Mouse (Mus musculus): ENCODE results near the gene Gm867. TPM values are rescaled to one million over a fixed set of nuclear protein-coding genes. Genes with fewer than 3 reads are reported as not detected.

Gm867 gene
- polyA plus RNA-seq, 1 experiment = 4.5 TPM

DNA sequence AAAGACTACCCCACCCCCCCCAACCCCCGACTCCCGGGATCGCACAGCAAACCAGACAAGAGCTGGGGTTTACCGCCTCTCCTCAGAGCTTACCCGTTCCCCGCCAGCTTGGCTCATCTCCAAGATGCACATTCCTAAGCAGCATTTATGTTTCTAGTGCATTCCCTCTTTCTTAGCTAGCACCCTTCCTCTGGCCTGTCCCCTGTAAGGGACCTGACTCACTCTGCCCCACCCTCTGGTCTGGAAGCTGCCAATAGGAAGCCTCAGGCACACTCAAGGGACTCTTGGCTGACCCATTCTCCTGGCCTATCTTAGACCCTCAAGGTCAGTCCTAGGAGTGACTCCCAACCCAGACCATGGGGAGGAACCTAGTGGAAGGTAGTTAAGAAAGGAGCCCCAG, 10.2 kb downstream of the Gm867 start:
- no peaks in the 10 kb centered on the region for H3K27me3 ChIP-seq (ENCODE audit: control insufficient read depth, insufficient read depth, low read length)
- no peaks in the 10 kb centered on the region for H3K36me3 ChIP-seq (ENCODE audit: control insufficient read depth, insufficient read depth, low read length)
- no peak overlapping the region for H3K27ac ChIP-seq (ENCODE audit: insufficient read depth, low read length)
- H3K4me3 ChIP-seq (ENCODE audit: extremely low read depth, insufficient read depth, insufficient read length) = no peak overlapping the region
- TF ChIP-seq POLR2A (IDR thresholded peaks at IDR 0.05; ENCODE audit: low read depth, low read length) (no peak), CTCF (IDR thresholded peaks at IDR 0.05; ENCODE audit: extremely low read depth, insufficient read depth, insufficient read length, insufficient replicate concordance) (no peak)
- peaks cover 14% of the 10 kb centered on the region for H3K4me1 ChIP-seq (ENCODE audit: control insufficient read depth, insufficient read depth, insufficient read length)
- DNase-seq (ENCODE audit: low read depth in 1 of 2, low spot score in 2 of 2) = no peak
- 62% methylated on average over 6 of the region's 6 CpGs for WGBS

DNA sequence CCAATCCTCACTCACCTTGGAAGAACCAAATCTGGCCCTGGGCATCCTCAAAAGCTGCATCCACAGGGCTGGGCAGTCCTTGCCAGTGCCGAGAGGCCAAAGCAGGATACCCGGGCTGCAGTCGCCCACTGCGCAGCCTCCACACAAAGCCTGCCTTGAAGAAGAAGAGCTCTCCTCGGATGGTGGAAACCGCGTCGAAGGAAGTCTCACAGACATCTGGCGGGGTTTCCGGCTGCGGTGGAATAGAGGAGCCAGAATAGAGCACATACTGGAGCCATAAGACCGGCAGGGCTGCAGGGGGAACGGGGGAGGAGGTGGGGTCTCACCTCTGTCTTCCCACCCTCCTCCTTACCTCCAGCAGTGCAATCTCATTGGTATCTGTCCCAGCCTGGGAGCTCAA, 14.1 kb downstream of the Gm867 start:
- Histone ChIP-seq H3K27ac (ENCODE audit: insufficient read depth, low read length) (no peak overlapping the region), H3K36me3 (ENCODE audit: control insufficient read depth, insufficient read depth, low read length) (no peaks in the 10 kb centered on the region), H3K27me3 (ENCODE audit: control insufficient read depth, insufficient read depth, low read length) (no peaks in the 10 kb centered on the region), H3K4me3 (ENCODE audit: extremely low read depth, insufficient read depth, insufficient read length) (peak overlapping the region; percentile 6; the same call in 1 of the 2 replicates), H3K4me1 (ENCODE audit: control insufficient read depth, insufficient read depth, insufficient read length) (peaks cover under 1% of the 10 kb centered on the region; the same call in 1 of the 2 replicates)
- WGBS = 75% methylated on average over 13 of the region's 13 CpGs
- no peak for DNase-seq (ENCODE audit: low read depth in 1 of 2, low spot score in 2 of 2)
- TF ChIP-seq POLR2A (IDR thresholded peaks at IDR 0.05; ENCODE audit: low read depth, low read length) (no peak), CTCF (IDR thresholded peaks at IDR 0.05; ENCODE audit: extremely low read depth, insufficient read depth, insufficient read length, insufficient replicate concordance) (no peak)

DNA sequence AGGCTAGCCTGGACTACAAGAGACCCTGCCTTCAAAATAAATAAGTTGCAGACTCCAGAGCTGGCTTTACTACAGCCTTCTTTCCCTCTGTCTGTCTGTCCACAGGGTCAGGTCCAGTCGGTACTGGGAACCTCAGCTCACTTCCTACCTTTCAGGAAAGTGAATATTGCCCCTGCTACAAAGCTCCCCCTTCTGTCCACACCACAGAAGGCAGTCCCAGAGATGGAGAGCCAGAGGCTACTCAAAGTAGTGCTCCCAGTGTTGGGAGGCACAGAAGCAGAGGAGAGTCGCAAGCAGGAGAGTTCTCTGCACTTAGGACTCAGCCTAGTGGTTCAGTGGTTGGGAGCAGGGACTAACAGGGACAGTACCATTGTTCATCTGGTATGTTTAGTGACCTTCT, 16.1 kb downstream of the Gm867 start:
- H3K4me1 ChIP-seq (ENCODE audit: control insufficient read depth, insufficient read depth, insufficient read length) = no peaks in the 10 kb centered on the region; the same call in 1 of the 2 replicates
- WGBS = 60% methylated on average over 2 of the region's 2 CpGs

GRCm38 (mm10) chr10:75921726-75922560, 18.5 kb downstream of the Gm867 start:
- no peak for DNase-seq (ENCODE audit: low read depth in 1 of 2, low spot score in 2 of 2)
- Histone ChIP-seq H3K36me3 (ENCODE audit: control insufficient read depth, insufficient read depth, low read length) (no peaks in the 10 kb centered on the region), H3K4me3 (ENCODE audit: extremely low read depth, insufficient read depth, insufficient read length) (peak overlapping the region; percentile 99), H3K27ac (ENCODE audit: insufficient read depth, low read length) (peak overlapping the region; percentile 71), H3K4me1 (ENCODE audit: control insufficient read depth, insufficient read depth, insufficient read length) (no peaks in the 10 kb centered on the region; the same call in 1 of the 2 replicates), H3K27me3 (ENCODE audit: control insufficient read depth, insufficient read depth, low read length) (no peaks in the 10 kb centered on the region)
- 6% methylated on average over 22 of the region's 22 CpGs for WGBS
- TF ChIP-seq POLR2A (IDR thresholded peaks at IDR 0.05; ENCODE audit: low read depth, low read length) = no peak
- TF ChIP-seq CTCF (IDR thresholded peaks at IDR 0.05; ENCODE audit: extremely low read depth, insufficient read depth, insufficient read length, insufficient replicate concordance) = no peak

More for the DNA sequence above, 16.1 kb downstream of the Gm867 start:
- Histone ChIP-seq H3K27ac (ENCODE audit: insufficient read depth, low read length) (no peak overlapping the region), H3K36me3 (ENCODE audit: control insufficient read depth, insufficient read depth, low read length) (no peaks in the 10 kb centered on the region), H3K27me3 (ENCODE audit: control insufficient read depth, insufficient read depth, low read length) (no peaks in the 10 kb centered on the region), H3K4me3 (ENCODE audit: extremely low read depth, insufficient read depth, insufficient read length) (no peak overlapping the region)
- no peak for TF ChIP-seq CTCF (IDR thresholded peaks at IDR 0.05; ENCODE audit: extremely low read depth, insufficient read depth, insufficient read length, insufficient replicate concordance)
- TF ChIP-seq POLR2A (IDR thresholded peaks at IDR 0.05; ENCODE audit: low read depth, low read length) = no peak
- no peak for DNase-seq (ENCODE audit: low read depth in 1 of 2, low spot score in 2 of 2)

DNA sequence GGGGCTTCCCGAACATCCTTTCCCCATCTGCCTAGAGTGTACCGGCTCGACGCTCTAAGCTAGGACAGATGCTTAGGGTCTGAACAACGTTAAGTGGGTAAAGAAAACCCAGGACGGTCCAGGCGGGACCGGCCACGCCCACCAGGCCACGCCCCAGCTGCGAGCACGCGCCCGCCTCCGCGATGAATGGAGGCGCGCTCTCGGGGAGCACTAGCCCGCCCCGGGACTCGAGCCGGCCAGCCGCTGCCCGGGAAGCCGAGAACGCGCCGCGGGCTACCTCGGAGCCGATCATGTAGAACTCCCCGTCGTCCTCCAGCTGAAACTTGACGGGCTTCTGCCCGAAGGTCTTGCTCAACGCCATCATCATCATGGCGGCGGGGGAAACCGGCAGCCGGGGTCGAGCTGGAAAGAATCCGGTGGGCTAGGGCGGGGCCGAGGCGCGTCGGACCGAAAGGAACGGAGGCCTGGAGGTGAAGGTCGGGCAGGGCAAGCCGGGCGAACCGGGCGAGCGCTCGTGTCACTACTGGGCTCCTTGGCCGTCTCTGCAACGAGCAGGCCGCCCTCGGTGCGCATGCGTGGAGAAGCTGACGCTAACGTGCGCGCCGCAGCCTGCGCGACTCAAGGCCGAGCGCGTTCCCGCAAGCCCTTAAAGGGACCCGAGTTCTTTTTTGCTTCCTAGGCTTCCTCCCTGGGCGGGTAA, 19.3 kb downstream of the Gm867 start, which contains the start of gene Smarcb1:
Gene Smarcb1, minus strand, starts transcription at position 592 of the 700 bp plus-strand sequence.
- no peaks in the 10 kb centered on the region; the same call in 1 of the 2 replicates for H3K4me1 ChIP-seq (ENCODE audit: control insufficient read depth, insufficient read depth, insufficient read length)
- no peak for TF ChIP-seq CTCF (IDR thresholded peaks at IDR 0.05; ENCODE audit: extremely low read depth, insufficient read depth, insufficient read length, insufficient replicate concordance)
- TF ChIP-seq POLR2A (IDR thresholded peaks at IDR 0.05; ENCODE audit: low read depth, low read length) = peak; percentile 23
- H3K4me3 ChIP-seq (ENCODE audit: extremely low read depth, insufficient read depth, insufficient read length) = peak within 1 kb of the TSS; percentile 99
- WGBS = under 1% methylated on average over 75 of the region's 76 CpGs
- H3K36me3 ChIP-seq (ENCODE audit: control insufficient read depth, insufficient read depth, low read length) = 0 out of 2 replicates have a peak, but pooled peaks cover 3% of the 10 kb centered on the region
- H3K27ac ChIP-seq (ENCODE audit: insufficient read depth, low read length) = peak within 1 kb of the TSS; percentile 97
- peak; percentile 86 to 93 for DNase-seq (ENCODE audit: low read depth in 1 of 2, low spot score in 2 of 2)
- H3K27me3 ChIP-seq (ENCODE audit: control insufficient read depth, insufficient read depth, low read length) = no peaks in the 10 kb centered on the region

DNA sequence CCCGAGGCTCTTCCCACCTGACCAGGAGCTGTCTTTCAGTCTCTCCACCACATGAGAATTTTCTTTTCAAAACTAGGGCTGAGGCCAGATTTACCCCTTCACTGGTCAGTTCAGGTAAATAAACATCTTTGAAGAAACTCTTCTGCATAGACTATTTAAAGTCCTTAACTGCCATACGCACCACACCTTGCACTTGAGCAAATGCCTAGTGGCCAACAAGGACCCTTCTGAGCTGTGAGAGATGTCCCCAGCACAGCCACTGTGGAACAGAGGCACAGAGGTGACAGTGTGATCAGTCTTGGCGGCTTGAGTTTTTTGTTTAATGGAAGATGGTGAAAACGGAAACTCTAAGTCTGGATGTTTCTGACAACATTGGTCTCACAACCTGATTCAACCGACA, 21.4 kb downstream of the Gm867 start:
- no peak for TF ChIP-seq CTCF (IDR thresholded peaks at IDR 0.05; ENCODE audit: extremely low read depth, insufficient read depth, insufficient read length, insufficient replicate concordance)
- TF ChIP-seq POLR2A (IDR thresholded peaks at IDR 0.05; ENCODE audit: low read depth, low read length) = no peak
- Histone ChIP-seq H3K27ac (ENCODE audit: insufficient read depth, low read length) (no peak overlapping the region), H3K4me1 (ENCODE audit: control insufficient read depth, insufficient read depth, insufficient read length) (no peaks in the 10 kb centered on the region; the same call in 1 of the 2 replicates), H3K27me3 (ENCODE audit: control insufficient read depth, insufficient read depth, low read length) (no peaks in the 10 kb centered on the region), H3K36me3 (ENCODE audit: control insufficient read depth, insufficient read depth, low read length) (peaks cover 15% of the 10 kb centered on the region), H3K4me3 (ENCODE audit: extremely low read depth, insufficient read depth, insufficient read length) (no peak overlapping the region)
- WGBS = 93% methylated on average over 5 of the region's 5 CpGs
- no peak for DNase-seq (ENCODE audit: low read depth in 1 of 2, low spot score in 2 of 2)
